Mouse (Mus musculus) megakaryocyte, embryonic 14.5 days (primary cell): Measurements from ENCODE around the gene Nfyc.

Source experiments
- FLI1 ChIP-seq: IDR thresholded peaks from 2 replicates; pipeline ENCODE4 v1.6.1; 2012; ENCODE audit warnings: low read length, inconsistent platforms, mixed read lengths
- GATA1 ChIP-seq: IDR thresholded peaks from 3 replicates; pipeline ENCODE4 v1.6.1; 2012; ENCODE audit warnings: mixed read lengths, low read length, inconsistent platforms, borderline replicate concordance

GRCm38 (mm10) chr4:120830767-120831166 is 605 bp downstream of the Nfyc start:
- TF ChIP-seq GATA1 (no peak), FLI1 (no peak)
